Mouse (Mus musculus) lung, embryonic 16.5 days (tissue): ENCODE measurements at regions not wholly inside any gene's neighbourhood (a gene's known extent, or its start where the extent isn't known, plus 50 kb on each side); places are given as distances from the start of the nearest gene placed in this dataset.
A peak's percentile ranks its signal among the peaks of the same experiment; 100 is the strongest.

Experiments used
- ATAC-seq: fragments of 200-750 bp; cut with Nextera tagmentation; 2 replicates; pipeline ENCODE4 v1.8.0; 2017; ENCODE audit warnings: low read depth, mild to moderate bottlenecking, moderate library complexity
- H3K27ac ChIP-seq: fragments of 300-500 bp; sonication (generic); 2 replicates; pipeline ENCODE4 v1.5.1; 2014; ENCODE audit warnings: mild to moderate bottlenecking, control low read depth, low read length
- H3K27me3 ChIP-seq: fragments of 300-500 bp; sonication (generic); 2 replicates; pipeline ENCODE4 v1.6.1; 2014; ENCODE audit warnings: low read depth, low read length, mixed read lengths; ENCODE audit not compliant: control insufficient read depth, insufficient read depth
- H3K36me3 ChIP-seq: fragments of 300-500 bp; sonication (generic); 2 replicates; pipeline ENCODE4 v1.6.1; 2014; ENCODE audit warnings: low read length; ENCODE audit not compliant: control insufficient read depth, insufficient read depth
- H3K4me1 ChIP-seq: fragments of 300-500 bp; sonication (generic); replicated peaks from 2 replicates; pipeline ENCODE4 v1.6.1; 2014; ENCODE audit warnings: low read length, mixed read lengths; ENCODE audit not compliant: control insufficient read depth, insufficient read depth
- H3K4me2 ChIP-seq: fragments of 300-500 bp; sonication (generic); 2 replicates; pipeline ENCODE4 v1.6.1; 2014; ENCODE audit warnings: low read depth, low read length, control low read depth
- H3K4me3 ChIP-seq: fragments of 300-500 bp; sonication (generic); 2 replicates; pipeline ENCODE4 v1.5.1; 2014; ENCODE audit warnings: mild to moderate bottlenecking, low read length, control low read depth
- H3K9ac ChIP-seq: fragments of 300-500 bp; sonication (generic); 2 replicates; pipeline ENCODE4 v1.6.1; 2014; ENCODE audit warnings: low read length, control low read depth
- H3K9me3 ChIP-seq: fragments of 300-500 bp; sonication (generic); 2 replicates; pipeline ENCODE4 v1.6.1; 2016; ENCODE audit warnings: low read length; ENCODE audit not compliant: control insufficient read depth
- WGBS: fragments of 180-500 bp; shearing (Covaris S2); extraction: QIAGEN DNeasy Blood & Tissue Kit; methylation state at CpG from one replicate; pipeline ENCODE4 v1.1.7; 2014; 5-methylcytosine and 5-hydroxymethylcytosine counted together

GRCm38 (mm10) chr1:184447161-184447667 lies 285.2 kb downstream of the Hlx start:
- Histone ChIP-seq H3K36me3 (no peaks in the 10 kb centered on the region), H3K4me2 (no peak overlapping the region), H3K27ac (peak overlapping the region; percentile 74), H3K27me3 (no peaks in the 10 kb centered on the region; the same call in 1 of the 2 replicates), H3K4me3 (no peak overlapping the region), H3K9me3 (no peaks in the 10 kb centered on the region), H3K9ac (no peak overlapping the region), H3K4me1 (peaks cover 11% of the 10 kb centered on the region; the same call in 1 of the 2 replicates)
- 47% methylated on average over 5 of the region's 5 CpGs for WGBS
- peak; percentile 73 for ATAC-seq

GRCm38 (mm10) chr1:184444189-184444588 lies 288.2 kb downstream of the Hlx start:
- Histone ChIP-seq H3K4me3 (no peak overlapping the region), H3K4me2 (no peak overlapping the region), H3K27me3 (no peaks in the 10 kb centered on the region; the same call in 1 of the 2 replicates), H3K27ac (no peak overlapping the region), H3K4me1 (peaks cover 11% of the 10 kb centered on the region; the same call in 1 of the 2 replicates), H3K36me3 (no peaks in the 10 kb centered on the region), H3K9ac (no peak overlapping the region), H3K9me3 (no peaks in the 10 kb centered on the region)
- no peak for ATAC-seq
- 88% methylated on average over 10 of the region's 10 CpGs for WGBS

GRCm38 (mm10) chr1:184442701-184443100 lies 289.7 kb downstream of the Hlx start:
- Histone ChIP-seq H3K4me1 (peaks cover 3% of the 10 kb centered on the region; the same call in 1 of the 2 replicates), H3K27ac (peak overlapping the region; percentile 28; the same call in 1 of the 2 replicates), H3K27me3 (no peaks in the 10 kb centered on the region; the same call in 1 of the 2 replicates), H3K9ac (no peak overlapping the region), H3K4me3 (no peak overlapping the region), H3K36me3 (no peaks in the 10 kb centered on the region), H3K4me2 (no peak overlapping the region), H3K9me3 (no peaks in the 10 kb centered on the region)
- WGBS, result 41% methylated on average over 3 of the region's 3 CpGs
- ATAC-seq, result peak; percentile 36

GRCm38 (mm10) chr1:184441005-184441557 lies 291.3 kb downstream of the Hlx start:
- no peak overlapping the region for H3K27ac ChIP-seq
- H3K4me1 ChIP-seq, result no peaks in the 10 kb centered on the region; the same call in 1 of the 2 replicates
- H3K36me3 ChIP-seq, result no peaks in the 10 kb centered on the region
- no peak for ATAC-seq
- no peaks in the 10 kb centered on the region for H3K9me3 ChIP-seq
- WGBS, result 54% methylated on average over 18 of the region's 18 CpGs
- no peaks in the 10 kb centered on the region; the same call in 1 of the 2 replicates for H3K27me3 ChIP-seq
- peak overlapping the region; percentile 1; the same call in 1 of the 2 replicates for H3K4me3 ChIP-seq
- peak overlapping the region; percentile 0 for H3K4me2 ChIP-seq
- no peak overlapping the region for H3K9ac ChIP-seq

- Histone ChIP-seq H3K4me1 (no peaks in the 10 kb centered on the region; the same call in 1 of the 2 replicates), H3K4me2 (no peak overlapping the region), H3K27me3 (no peaks in the 10 kb centered on the region), H3K9me3 (no peaks in the 10 kb centered on the region), H3K9ac (no peak overlapping the region), H3K27ac (no peak overlapping the region), H3K36me3 (no peaks in the 10 kb centered on the region), H3K4me3 (no peak overlapping the region)
- 0 out of 2 replicates have a peak, but pooled peaks have one; percentile 45 for ATAC-seq
- 30% methylated on average over 3 of the region's 3 CpGs for WGBS
These were observed 292.9 kb downstream of the Hlx start for GRCm38 (mm10) chr1:184439506-184439905.

GRCm38 (mm10) chr1:184436387-184436786 lies 296.0 kb downstream of the Hlx start:
- Histone ChIP-seq H3K9ac (no peak overlapping the region), H3K4me3 (no peak overlapping the region), H3K36me3 (no peaks in the 10 kb centered on the region), H3K4me2 (no peak overlapping the region), H3K27ac (no peak overlapping the region), H3K4me1 (no peaks in the 10 kb centered on the region; the same call in 1 of the 2 replicates), H3K9me3 (no peaks in the 10 kb centered on the region), H3K27me3 (no peaks in the 10 kb centered on the region)
- WGBS, result 77% methylated on average over 3 of the region's 3 CpGs
- ATAC-seq, result no peak

- no peaks in the 10 kb centered on the region for H3K27me3 ChIP-seq
- H3K36me3 ChIP-seq, result no peaks in the 10 kb centered on the region
- WGBS, result 43% methylated on average over 8 of the region's 8 CpGs
- H3K4me1 ChIP-seq, result 0 out of 2 replicates have a peak, but pooled peaks cover 2% of the 10 kb centered on the region
- no peak for ATAC-seq
- no peak overlapping the region for H3K9ac ChIP-seq
- no peaks in the 10 kb centered on the region for H3K9me3 ChIP-seq
- H3K27ac ChIP-seq, result no peak overlapping the region
- no peak overlapping the region for H3K4me2 ChIP-seq
- no peak overlapping the region for H3K4me3 ChIP-seq
These were observed 303.8 kb downstream of the Hlx start for GRCm38 (mm10) chr1:184428612-184429011.

- Histone ChIP-seq H3K27ac (no peak overlapping the region), H3K4me2 (no peak overlapping the region), H3K9me3 (no peaks in the 10 kb centered on the region), H3K27me3 (no peaks in the 10 kb centered on the region), H3K4me3 (no peak overlapping the region), H3K36me3 (no peaks in the 10 kb centered on the region), H3K9ac (no peak overlapping the region), H3K4me1 (0 out of 2 replicates have a peak, but pooled peaks cover 2% of the 10 kb centered on the region)
- peak; percentile 49; the same call in 1 of the 2 replicates for ATAC-seq
- WGBS, result 57% methylated on average over 3 of the region's 3 CpGs
These were observed 304.4 kb downstream of the Hlx start for GRCm38 (mm10) chr1:184428035-184428434.

DNA sequence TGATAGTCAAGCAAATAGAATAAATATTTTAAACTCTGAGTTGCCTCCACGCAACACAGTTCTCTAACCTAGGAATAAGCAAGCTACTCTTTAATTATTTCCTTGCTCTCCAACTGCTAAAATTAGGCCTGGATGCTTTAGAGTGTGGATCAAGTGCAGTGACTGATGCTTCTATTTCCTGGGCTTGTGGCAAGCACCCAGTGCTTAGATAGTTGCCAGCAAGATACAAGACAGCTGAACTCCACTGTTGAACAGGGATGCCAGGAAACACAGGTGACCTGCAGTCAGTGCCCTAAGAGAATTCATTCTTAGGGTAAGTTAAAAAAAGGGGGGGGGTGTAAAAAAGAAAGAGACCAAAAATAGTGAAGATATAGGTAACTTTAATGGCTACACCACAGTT lies 306.7 kb downstream of the Hlx start:
- Histone ChIP-seq H3K27me3 (no peaks in the 10 kb centered on the region), H3K9ac (no peak overlapping the region), H3K36me3 (no peaks in the 10 kb centered on the region), H3K4me3 (no peak overlapping the region), H3K9me3 (no peaks in the 10 kb centered on the region), H3K4me1 (0 out of 2 replicates have a peak, but pooled peaks cover 2% of the 10 kb centered on the region), H3K4me2 (no peak overlapping the region), H3K27ac (no peak overlapping the region)
- ATAC-seq, result no peak
- 91% methylated on average over 1 of the region's 1 CpGs for WGBS
